Mouse (Mus musculus): ENCODE measurements around the gene AL607142.1. TPM values are rescaled to one million over a fixed set of nuclear protein-coding genes. Genes with fewer than 3 reads are reported as not detected.

The AL607142.1 gene
- total RNA-seq (2012; rRNA removed) (not detected in 2 replicates), polyA plus RNA-seq (2012; ENCODE audit: insufficient read depth in 1 of 2, insufficient read length in 2 of 2, low read depth in 1 of 2, low replicate concordance in 2 of 2, missing spikeins in 1 of 2) (not detected)

DNA sequence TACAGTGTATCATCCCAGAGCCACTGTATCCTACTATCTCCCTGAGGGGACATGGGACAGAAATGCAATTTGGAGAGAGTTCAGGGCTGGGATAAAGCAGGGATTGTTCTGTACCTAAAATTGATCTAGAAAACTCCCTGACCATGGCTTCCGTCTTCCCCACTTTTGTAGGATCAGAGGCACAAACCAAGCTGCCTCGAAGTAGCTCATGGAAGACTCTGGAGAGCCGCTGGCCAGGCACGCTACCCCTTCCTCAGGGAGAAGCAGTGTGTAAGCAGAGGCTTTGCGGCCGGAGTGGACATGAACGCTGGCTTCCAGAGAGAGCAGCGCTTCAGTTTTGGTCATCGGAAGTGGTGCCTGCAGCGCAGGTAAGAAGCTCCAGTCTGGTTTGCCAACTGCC lies at the start of gene AL607142.1:
AL607142.1 (plus strand) TSS at position 301 of the 400 bp plus-strand sequence.
- H3K4me1 ChIP-seq (ENCODE audit: control insufficient read depth in 1 of 2, insufficient read depth in 2 of 2, low read length in 2 of 2): no peaks in the 10 kb centered on the region
- DNase-seq (ENCODE audit: low read depth, low spot score): no peak
- no peak within 1 kb of the TSS for H3K9ac ChIP-seq (ENCODE audit: control insufficient read depth, low read depth, low read length, poor library complexity, severe bottlenecking)
- no peak for TF ChIP-seq CHD2 (IDR thresholded peaks at IDR 0.05; ENCODE audit: low read length)
- no peaks in the 10 kb centered on the region for H3K36me3 ChIP-seq (ENCODE audit: control insufficient read depth in 1 of 2, insufficient read depth in 2 of 2, low read length in 2 of 2)
- H3K79me2 ChIP-seq (ENCODE audit: control insufficient read depth, insufficient read depth, low read length, poor library complexity): no peaks in the 10 kb centered on the region
- H3K27ac ChIP-seq (ENCODE audit: control insufficient read depth, low read depth, low read length): no peak within 1 kb of the TSS
- no peaks in the 10 kb centered on the region for H3K9me3 ChIP-seq (replicated peaks; ENCODE audit: insufficient read depth, low read length)
- no peak within 1 kb of the TSS for H3K4me3 ChIP-seq (ENCODE audit: control insufficient read depth in 1 of 2, insufficient read depth in 1 of 2, low read depth in 2 of 2, low read length in 2 of 2)
- no peaks in the 10 kb centered on the region for H3K27me3 ChIP-seq (ENCODE audit: control insufficient read depth in 1 of 2, insufficient read depth in 2 of 2, low read length in 2 of 2)

DNA sequence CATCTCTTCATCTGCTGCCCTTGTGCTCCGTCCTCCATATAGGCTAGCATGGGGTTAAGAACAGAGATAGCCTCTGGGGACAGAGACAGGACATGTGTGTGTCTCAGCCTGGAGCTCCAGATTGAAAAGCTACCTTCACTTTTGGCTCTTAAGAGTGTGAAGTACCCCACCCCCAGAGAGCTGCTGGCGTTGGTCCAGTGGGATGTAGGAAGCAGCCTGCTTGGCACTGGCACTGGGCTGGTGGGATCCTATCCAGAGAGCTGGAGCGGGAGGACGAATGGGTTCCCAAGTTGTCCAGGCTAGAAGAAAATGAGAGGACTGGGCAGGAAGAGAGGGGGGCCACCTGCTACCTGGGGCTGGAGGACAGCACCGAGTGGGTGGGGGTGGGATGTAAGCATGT lies 46.4 kb upstream of the AL607142.1 start:
- H3K79me2 ChIP-seq (ENCODE audit: control insufficient read depth, insufficient read depth, low read length, poor library complexity): no peaks in the 10 kb centered on the region
- H3K9me3 ChIP-seq (replicated peaks; ENCODE audit: insufficient read depth, low read length): no peaks in the 10 kb centered on the region
- TF ChIP-seq CHD1 (IDR thresholded peaks at IDR 0.05; ENCODE audit: low read depth, low read length) (no peak), CTCF (IDR thresholded peaks at IDR 0.05 in 2 of 3, conservative IDR thresholded peaks at IDR 0.05 in 1 of 3; ENCODE audit: control insufficient read depth in 1 of 3, insufficient read depth in 1 of 3, low read depth in 2 of 3, low read length in 3 of 3, poor library complexity in 1 of 3, severe bottlenecking in 1 of 3) (no peak), MYB (IDR thresholded peaks at IDR 0.05; ENCODE audit: low read depth, low read length) (no peak), UBTF (IDR thresholded peaks at IDR 0.05; ENCODE audit: borderline replicate concordance, insufficient read depth, low read depth, low read length) (no peak), NELFE (IDR thresholded peaks at IDR 0.05; ENCODE audit: low read depth, low read length) (no peak), KAT2A (conservative IDR thresholded peaks at IDR 0.05; ENCODE audit: low read depth, low read length) (no peak), ZMIZ1 (IDR thresholded peaks at IDR 0.05; ENCODE audit: low read depth, low read length) (no peak), USF2 (IDR thresholded peaks at IDR 0.05; ENCODE audit: borderline replicate concordance in 1 of 2, insufficient read depth in 1 of 2, low read depth in 1 of 2, low read length in 2 of 2) (no peak)
- no peaks in the 10 kb centered on the region for H3K4me1 ChIP-seq (ENCODE audit: control insufficient read depth in 1 of 2, insufficient read depth in 2 of 2, low read length in 2 of 2)
- no peaks in the 10 kb centered on the region for H3K36me3 ChIP-seq (ENCODE audit: control insufficient read depth in 1 of 2, insufficient read depth in 2 of 2, low read length in 2 of 2)
- no peaks in the 10 kb centered on the region for H3K27me3 ChIP-seq (ENCODE audit: control insufficient read depth in 1 of 2, insufficient read depth in 2 of 2, low read length in 2 of 2)
- H3K4me3 ChIP-seq (ENCODE audit: control insufficient read depth in 1 of 2, insufficient read depth in 1 of 2, low read depth in 2 of 2, low read length in 2 of 2): no peak overlapping the region
- H3K9ac ChIP-seq (ENCODE audit: control insufficient read depth, low read depth, low read length, poor library complexity, severe bottlenecking): no peak overlapping the region
- DNase-seq (ENCODE audit: low read depth, low spot score): no peak
- H3K27ac ChIP-seq (ENCODE audit: control insufficient read depth, low read depth, low read length): no peak overlapping the region

DNA sequence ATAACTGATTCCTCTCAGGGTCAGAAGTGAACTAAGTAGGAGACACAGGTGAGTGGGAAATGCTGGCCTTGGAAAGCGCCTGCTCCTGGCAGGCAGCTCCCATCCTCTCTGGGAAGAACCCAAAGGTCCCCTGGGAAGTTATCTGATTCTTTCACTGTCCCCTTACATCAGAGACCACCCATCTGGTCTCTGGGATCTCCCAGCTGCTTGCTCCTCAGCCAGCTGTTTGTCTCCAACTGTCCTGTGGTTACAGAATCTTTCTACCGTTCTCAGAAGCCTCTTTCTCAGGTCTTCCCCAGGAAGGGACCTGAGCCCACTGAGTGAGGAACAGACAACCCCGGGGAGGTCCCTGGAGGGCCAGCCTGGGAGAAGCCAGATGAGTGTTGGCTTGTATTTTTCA lies 42.4 kb upstream of the AL607142.1 start:
- Histone ChIP-seq H3K4me1 (ENCODE audit: control insufficient read depth in 1 of 2, insufficient read depth in 2 of 2, low read length in 2 of 2) (no peaks in the 10 kb centered on the region), H3K79me2 (ENCODE audit: control insufficient read depth, insufficient read depth, low read length, poor library complexity) (no peaks in the 10 kb centered on the region), H3K27ac (ENCODE audit: control insufficient read depth, low read depth, low read length) (no peak overlapping the region), H3K9me3 (replicated peaks; ENCODE audit: insufficient read depth, low read length) (no peaks in the 10 kb centered on the region), H3K4me3 (ENCODE audit: control insufficient read depth in 1 of 2, insufficient read depth in 1 of 2, low read depth in 2 of 2, low read length in 2 of 2) (no peak overlapping the region), H3K27me3 (ENCODE audit: control insufficient read depth in 1 of 2, insufficient read depth in 2 of 2, low read length in 2 of 2) (no peaks in the 10 kb centered on the region), H3K9ac (ENCODE audit: control insufficient read depth, low read depth, low read length, poor library complexity, severe bottlenecking) (no peak overlapping the region), H3K36me3 (ENCODE audit: control insufficient read depth in 1 of 2, insufficient read depth in 2 of 2, low read length in 2 of 2) (no peaks in the 10 kb centered on the region)
- TF ChIP-seq MAX (IDR thresholded peaks at IDR 0.05; ENCODE audit: low read length): no peak
- no peak for TF ChIP-seq GATA1 (IDR thresholded peaks at IDR 0.05; ENCODE audit: low read depth, low read length)
- no peak for TF ChIP-seq EP300 (IDR thresholded peaks at IDR 0.05; ENCODE audit: low read depth in 1 of 2, low read length in 2 of 2)
- DNase-seq (ENCODE audit: low read depth, low spot score): no peak

Data from MEL (cell line).